Mouse (Mus musculus) embryo, embryonic 11 days (tissue): Measurements from ENCODE around the gene Rorb.

ENCODE experiments used
- DNase-seq: peaks from one replicate; pipeline ENCODE4 v3.0.0-alpha.2; 2015

The Rorb gene

DNA sequence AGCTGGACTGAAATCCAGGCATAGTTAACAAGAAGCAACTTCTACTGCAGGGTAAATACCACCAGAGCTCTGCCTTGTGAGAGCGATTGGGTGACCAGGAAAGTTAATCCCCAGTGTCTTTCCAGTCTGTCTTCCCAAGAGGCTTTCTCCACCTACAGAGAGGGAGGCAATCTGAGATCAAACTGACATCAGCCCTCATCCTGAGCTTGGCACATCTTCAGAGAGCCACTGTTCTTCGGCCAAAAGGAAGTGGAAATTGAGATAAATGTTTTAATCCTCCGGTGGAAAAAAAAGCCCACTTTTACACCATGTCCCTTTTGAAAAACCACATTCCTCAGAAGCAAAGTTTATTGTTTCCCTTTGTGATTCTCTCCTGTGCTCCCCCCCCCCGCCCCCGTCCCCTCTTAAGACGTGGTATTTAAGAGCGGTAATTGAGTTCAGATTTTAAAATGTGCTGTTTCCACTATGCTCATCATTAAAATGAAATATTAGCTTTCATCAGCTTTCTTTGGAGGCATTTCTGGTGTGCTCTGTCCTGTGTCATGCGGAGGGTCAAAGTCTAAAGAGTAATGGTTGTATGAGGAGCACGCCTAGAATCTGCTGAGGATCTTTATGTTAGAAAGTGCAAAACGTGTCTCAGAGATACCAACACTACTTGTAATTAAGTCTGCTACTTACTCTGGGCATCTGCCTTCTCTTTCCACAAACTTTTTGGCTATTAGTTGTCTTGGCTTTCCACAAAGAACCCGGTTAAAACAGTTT is 223.2 kb downstream of the Rorb start:
- no peak for DNase-seq

DNA sequence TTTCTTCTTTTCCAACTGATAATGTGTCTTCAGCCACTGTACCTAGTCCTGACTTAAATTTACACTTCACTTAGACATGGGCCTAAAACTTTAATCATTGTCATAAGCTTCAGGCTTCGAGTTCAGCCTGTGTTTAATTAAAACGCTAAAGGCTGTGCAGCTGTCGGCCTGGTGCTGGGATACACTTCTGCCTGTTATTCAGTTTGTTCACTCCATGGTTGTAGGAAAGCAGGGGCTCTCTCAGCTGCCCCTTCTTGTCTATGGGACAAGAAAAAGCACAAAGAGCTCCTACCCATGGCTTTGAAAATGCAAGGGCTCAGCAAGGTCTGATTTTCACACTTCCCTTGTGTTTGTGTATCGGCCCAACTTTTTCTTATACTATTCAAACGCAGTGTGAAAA is 229.8 kb downstream of the Rorb start:
- no peak for DNase-seq
